Mouse (Mus musculus) heart, adult 2 months (tissue): ENCODE results near the gene Slc29a2. TPM values are rescaled to one million over a fixed set of nuclear protein-coding genes. Genes with fewer than 3 reads are reported as not detected.

Experiments
- DNase-seq, 2 experiments: peaks; one replicate each; pipeline ENCODE4 v3.0.0; 2021
- H3K27ac ChIP-seq: fragments of 200-600 bp; 2 replicates; pipeline ENCODE4 v1.8.1; 2022
- H3K27me3 ChIP-seq: fragments of 200-500 bp; 2 replicates; pipeline ENCODE4 v1.6.1; 2012; ENCODE audit warnings: mild to moderate bottlenecking, low read length, inconsistent platforms, mixed read lengths; ENCODE audit not compliant: control insufficient read depth, insufficient read depth
- H3K36me3 ChIP-seq: fragments of 200-500 bp; 2 replicates; pipeline ENCODE4 v1.6.1; 2012; ENCODE audit warnings: low read length, inconsistent platforms; ENCODE audit not compliant: control insufficient read depth, insufficient read depth
- H3K4me1 ChIP-seq: fragments of 200-500 bp; 2 replicates; pipeline ENCODE4 v1.6.1; 2011; ENCODE audit warnings: low read length; ENCODE audit not compliant: control insufficient read depth, insufficient read depth
- H3K4me3 ChIP-seq: fragments of 200-600 bp; 2 replicates; pipeline ENCODE4 v1.8.1; 2022
- H3K79me2 ChIP-seq: fragments of 200-500 bp; replicated peaks from 2 replicates; pipeline ENCODE4 v1.6.1; 2012; ENCODE audit warnings: mild to moderate bottlenecking, inconsistent platforms, low read length, moderate library complexity, mixed read lengths; ENCODE audit not compliant: control insufficient read depth, insufficient read depth
- H3K9ac ChIP-seq: fragments of 200-500 bp; 2 replicates; pipeline ENCODE4 v1.6.1; 2012; ENCODE audit warnings: low read depth, mild to moderate bottlenecking, control low read depth, inconsistent platforms, low read length, mixed read lengths
- CTCF ChIP-seq: fragments of 200-600 bp; IDR thresholded peaks from 2 replicates; pipeline ENCODE4 v1.8.1; 2022; ENCODE audit warnings: antibody characterized with exemption, mild to moderate bottlenecking, moderate library complexity
- EP300 ChIP-seq: fragments of 200-500 bp; IDR thresholded peaks from 2 replicates; pipeline ENCODE4 v1.6.1; 2011; ENCODE audit warnings: low read depth, low read length, control low read depth; ENCODE audit not compliant: insufficient read depth
- POLR2A ChIP-seq: fragments of 200-500 bp; IDR thresholded peaks from 2 replicates; pipeline ENCODE4 v1.6.1; 2011; ENCODE audit warnings: mild to moderate bottlenecking, low read depth, low read length, control low read depth; ENCODE audit not compliant: insufficient read depth
- WGBS: fragments of 180-500 bp; shearing (Covaris S2); methylation state at CpG from one replicate; pipeline ENCODE4 v1.1.7; 2018; 5-methylcytosine and 5-hydroxymethylcytosine counted together
- intact Hi-C: fragments of 180-260 bp; cut with DNase I; formaldehyde crosslinking; loops from one replicate; pipeline ENCODE4 v1.15.1; 2025
- polyA plus RNA-seq: library from polyadenylated mRNA; depleted of rRNA; stranded (reverse); fragments of >200 nt; gene quantifications from 2 replicates; pipeline ENCODE4 v1.2.3, GENCODE M21; 2012
- total RNA-seq, 2 experiments: library from RNA; stranded (reverse); gene quantifications; 2 replicates each; pipeline ENCODE4 v1.2.3; 2021

Slc29a2 gene
- total and polyA plus RNA-seq, 3 experiments: 10.8 to 35.7 (median 11.4) TPM

DNA sequence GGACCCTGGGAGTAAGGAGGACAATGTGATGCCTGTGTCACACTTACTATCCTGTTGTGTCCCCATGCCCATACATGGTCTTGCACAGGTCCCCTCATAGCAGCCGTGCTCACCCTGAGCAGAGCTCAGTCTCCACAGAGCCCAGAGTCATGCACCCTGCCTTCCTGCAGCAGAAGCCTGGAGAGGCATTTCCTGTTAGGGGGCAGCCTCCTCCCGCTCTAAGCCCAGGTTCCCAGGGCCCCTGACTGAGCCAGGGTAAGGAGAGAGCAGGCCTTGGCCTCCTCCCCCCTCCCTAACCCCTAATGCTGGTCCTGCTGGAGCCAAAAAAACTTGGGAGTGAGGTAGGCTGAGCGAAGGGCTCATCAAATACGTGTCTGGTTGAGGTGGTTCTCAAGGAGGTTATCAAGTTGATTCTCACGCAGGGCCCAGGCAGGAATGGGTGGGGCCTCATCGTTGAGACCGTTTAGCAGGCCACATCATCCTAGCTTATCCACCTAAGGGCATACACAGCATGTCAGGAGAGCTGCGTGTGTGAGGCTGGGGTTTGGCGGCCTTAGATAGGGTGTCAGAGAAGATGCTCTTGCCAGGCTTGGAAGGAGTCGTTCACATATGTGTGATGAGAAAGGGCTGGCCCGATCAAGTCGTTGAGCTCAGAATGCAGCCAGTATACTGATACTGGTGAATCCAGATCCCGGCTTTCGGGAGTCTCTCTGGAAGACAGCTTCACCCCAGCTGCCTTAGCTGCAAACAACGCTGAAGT lies 43.6 kb downstream of the Slc29a2 start:
- peak in 1 of 2 experiments; percentile 38 for DNase-seq
- H3K4me3 ChIP-seq: peak overlapping the region; percentile 54
- no peak for TF ChIP-seq CTCF
- no peak for TF ChIP-seq POLR2A
- TF ChIP-seq EP300: no peak
- 13% methylated on average over 15 of the region's 15 CpGs for WGBS
- H3K9ac ChIP-seq: peak overlapping the region; percentile 7; the same call in 1 of the 2 replicates
- no peaks in the 10 kb centered on the region for H3K79me2 ChIP-seq
- H3K27ac ChIP-seq: peak overlapping the region; percentile 58
- intact Hi-C loops: no loop called here
- H3K36me3 ChIP-seq: no peaks in the 10 kb centered on the region
- H3K4me1 ChIP-seq: peaks cover 6% of the 10 kb centered on the region
- no peaks in the 10 kb centered on the region; the same call in 1 of the 2 replicates for H3K27me3 ChIP-seq

GRCm38 (mm10) chr19:5067867-5068569 lies 44.4 kb downstream of the Slc29a2 start, which contains the start of gene Cd248:
Gene Cd248 (plus strand): TSS chr19:5068078.
- peak within 1 kb of the TSS; percentile 59 for H3K27ac ChIP-seq
- H3K9ac ChIP-seq: peak within 1 kb of the TSS; percentile 75
- no peaks in the 10 kb centered on the region for H3K36me3 ChIP-seq
- H3K4me3 ChIP-seq: peak within 1 kb of the TSS; percentile 54
- no peaks in the 10 kb centered on the region for H3K79me2 ChIP-seq
- DNase-seq: peak; percentile 83 to 87
- no peaks in the 10 kb centered on the region; the same call in 1 of the 2 replicates for H3K27me3 ChIP-seq
- H3K4me1 ChIP-seq: peaks cover 8% of the 10 kb centered on the region
- intact Hi-C loops: no loop called here
- WGBS: 1% methylated on average over 55 of the region's 56 CpGs
- TF ChIP-seq POLR2A (peak; percentile 47; the same call in 1 of the 2 replicates), EP300 (no peak), CTCF (no peak)

DNA sequence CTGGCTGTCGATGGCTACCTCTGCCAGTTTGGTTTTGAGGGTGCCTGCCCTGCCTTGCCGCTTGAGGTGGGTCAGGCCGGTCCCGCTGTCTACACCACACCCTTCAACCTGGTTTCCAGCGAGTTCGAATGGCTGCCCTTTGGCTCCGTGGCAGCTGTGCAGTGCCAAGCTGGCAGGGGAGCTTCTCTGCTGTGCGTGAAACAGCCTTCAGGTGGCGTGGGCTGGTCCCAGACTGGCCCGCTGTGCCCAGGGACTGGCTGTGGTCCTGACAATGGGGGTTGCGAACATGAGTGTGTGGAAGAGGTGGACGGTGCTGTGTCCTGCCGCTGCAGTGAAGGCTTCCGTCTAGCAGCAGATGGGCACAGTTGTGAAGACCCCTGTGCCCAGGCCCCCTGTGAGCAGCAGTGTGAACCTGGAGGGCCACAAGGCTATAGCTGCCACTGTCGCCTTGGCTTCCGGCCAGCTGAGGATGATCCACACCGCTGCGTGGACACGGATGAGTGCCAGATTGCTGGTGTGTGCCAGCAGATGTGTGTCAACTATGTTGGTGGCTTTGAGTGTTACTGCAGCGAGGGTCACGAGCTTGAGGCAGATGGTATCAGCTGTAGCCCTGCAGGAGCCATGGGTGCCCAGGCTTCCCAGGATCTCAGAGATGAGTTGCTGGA lies 45.0 kb downstream of the Slc29a2 start:
- H3K27me3 ChIP-seq: no peaks in the 10 kb centered on the region; the same call in 1 of the 2 replicates
- peak in 1 of 2 experiments; percentile 38 for DNase-seq
- H3K9ac ChIP-seq: peak overlapping the region; percentile 75
- TF ChIP-seq POLR2A: no peak
- TF ChIP-seq CTCF: no peak
- TF ChIP-seq EP300: no peak
- intact Hi-C loops: no loop called here
- H3K4me3 ChIP-seq: peak overlapping the region; percentile 54
- WGBS: 43% methylated on average over 21 of the region's 21 CpGs
- H3K36me3 ChIP-seq: no peaks in the 10 kb centered on the region
- H3K79me2 ChIP-seq: no peaks in the 10 kb centered on the region
- peak overlapping the region; percentile 59 for H3K27ac ChIP-seq
- H3K4me1 ChIP-seq: peaks cover 8% of the 10 kb centered on the region

DNA sequence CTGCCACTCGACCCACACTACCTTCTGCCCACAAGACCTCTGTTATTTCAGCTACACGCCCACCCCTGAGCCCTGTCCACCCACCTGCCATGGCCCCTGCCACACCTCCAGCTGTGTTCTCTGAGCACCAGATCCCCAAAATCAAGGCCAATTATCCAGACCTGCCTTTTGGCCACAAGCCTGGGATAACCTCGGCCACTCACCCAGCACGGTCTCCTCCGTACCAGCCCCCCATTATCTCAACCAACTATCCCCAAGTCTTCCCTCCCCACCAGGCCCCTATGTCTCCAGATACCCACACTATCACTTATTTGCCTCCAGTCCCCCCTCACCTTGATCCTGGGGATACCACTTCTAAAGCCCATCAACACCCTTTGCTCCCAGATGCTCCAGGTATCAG lies 45.8 kb downstream of the Slc29a2 start:
- no peak overlapping the region for H3K4me3 ChIP-seq
- no peaks in the 10 kb centered on the region for H3K79me2 ChIP-seq
- TF ChIP-seq POLR2A: no peak
- H3K9ac ChIP-seq: no peak overlapping the region
- H3K27ac ChIP-seq: no peak overlapping the region
- H3K4me1 ChIP-seq: peaks cover 8% of the 10 kb centered on the region
- no peaks in the 10 kb centered on the region; the same call in 1 of the 2 replicates for H3K27me3 ChIP-seq
- DNase-seq: no peak
- intact Hi-C loops: no loop called here
- H3K36me3 ChIP-seq: no peaks in the 10 kb centered on the region
- WGBS: 86% methylated on average over 5 of the region's 5 CpGs

- DNase-seq: no peak
- Histone ChIP-seq H3K79me2 (no peaks in the 10 kb centered on the region), H3K4me3 (no peak overlapping the region), H3K36me3 (no peaks in the 10 kb centered on the region), H3K9ac (no peak overlapping the region), H3K4me1 (peaks cover 8% of the 10 kb centered on the region), H3K27ac (no peak overlapping the region), H3K27me3 (no peaks in the 10 kb centered on the region; the same call in 1 of the 2 replicates)
- intact Hi-C loops: no loop called here
- WGBS: 77% methylated on average over 7 of the region's 7 CpGs
- TF ChIP-seq EP300 (no peak), CTCF (no peak)
These were observed 46.3 kb downstream of the Slc29a2 start for GRCm38 (mm10) chr19:5069978-5070377.

GRCm38 (mm10) chr19:5071077-5071476 lies 47.4 kb downstream of the Slc29a2 start:
- Histone ChIP-seq H3K4me1 (peaks cover 8% of the 10 kb centered on the region), H3K36me3 (no peaks in the 10 kb centered on the region), H3K27me3 (no peaks in the 10 kb centered on the region; the same call in 1 of the 2 replicates), H3K27ac (peak overlapping the region; percentile 64), H3K4me3 (no peak overlapping the region), H3K9ac (no peak overlapping the region; the same call in 1 of the 2 replicates), H3K79me2 (no peaks in the 10 kb centered on the region)
- intact Hi-C loops: no loop called here
- 46% methylated on average over 11 of the region's 11 CpGs for WGBS
- no peak for DNase-seq
- TF ChIP-seq CTCF (no peak), POLR2A (no peak), EP300 (no peak)
